Mouse (Mus musculus) urinary bladder, adult 18-20 months (tissue): Measurements from ENCODE around the gene Nol6.
"Not testable (repeated sequence)": the region's sequence is repeated elsewhere in the genome, so short reads cannot be mapped to it uniquely, and the experiment has no call there.

ENCODE experiments used
- DNase-seq, 2 experiments: peaks; one replicate each; pipeline ENCODE4 v3.0.0; 2022; ENCODE audit warnings: low spot score in 2 of 2, mixed read lengths in 2 of 2

The Nol6 gene

GRCm38 (mm10) chr4:41082803-41083202 lies 41.5 kb downstream of the Nol6 start:
- DNase-seq = not testable (repeated sequence)

DNA sequence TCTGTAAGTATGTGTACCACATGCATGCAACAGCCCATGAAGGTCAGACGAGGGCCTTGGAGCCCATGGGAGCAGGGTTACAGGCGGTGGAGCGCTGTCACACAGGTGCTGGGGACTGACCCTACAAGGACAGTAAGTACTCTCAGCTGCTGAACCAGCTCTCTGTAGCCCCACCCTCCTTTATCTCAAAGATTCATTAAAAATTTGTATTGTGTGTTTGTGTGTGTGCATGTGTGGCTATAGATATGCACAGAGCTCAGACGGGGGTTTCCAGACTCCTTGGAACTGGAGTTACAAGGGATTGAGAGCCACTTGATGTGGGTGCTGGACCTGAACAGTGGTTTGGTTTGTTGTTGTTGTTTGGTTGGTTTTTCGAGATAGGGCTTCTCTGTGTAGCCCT lies 42.5 kb downstream of the Nol6 start:
- DNase-seq = no peak

- peak in 1 of 2 experiments; percentile 67 for DNase-seq
These were observed 45.5 kb downstream of the Nol6 start for GRCm38 (mm10) chr4:41078726-41079125.

DNA sequence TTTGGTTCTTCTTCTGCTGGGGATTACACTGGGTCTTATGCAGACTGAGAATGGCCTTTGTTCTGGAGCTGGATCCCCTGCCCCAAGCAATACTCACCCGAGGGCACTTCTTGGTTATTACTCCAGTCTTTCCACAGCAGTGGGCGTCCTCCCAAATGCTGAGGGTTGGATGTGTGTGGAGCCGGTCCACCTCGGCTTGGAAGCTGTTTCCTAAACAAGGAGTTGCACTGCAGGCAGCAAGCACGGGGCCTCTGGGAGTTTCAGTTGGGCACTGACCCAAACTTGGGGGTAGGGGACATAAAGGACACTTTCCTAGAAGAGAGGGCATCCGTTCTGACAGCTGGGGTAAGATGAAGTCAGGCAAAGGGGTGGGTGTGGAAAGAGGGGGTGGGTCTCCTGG lies 49.8 kb downstream of the Nol6 start:
- no peak for DNase-seq

- DNase-seq = peak in 1 of 2 experiments; percentile 60
These were observed 51.0 kb downstream of the Nol6 start for GRCm38 (mm10) chr4:41073008-41073817.

GRCm38 (mm10) chr4:41071500-41072429 lies 52.5 kb downstream of the Nol6 start:
- DNase-seq = no peak

GRCm38 (mm10) chr4:41065196-41065595 lies 59.1 kb downstream of the Nol6 start:
- DNase-seq = peak; percentile 50 to 82
